Mouse (Mus musculus) liver, embryonic 12.5 days (tissue): ENCODE results near the gene March4. TPM values are rescaled to one million over a fixed set of nuclear protein-coding genes. Genes with fewer than 3 reads are reported as not detected.

Source experiments
- ATAC-seq: fragments of 200-750 bp; cut with Nextera tagmentation; 2 replicates; pipeline ENCODE4 v1.8.0; 2017; ENCODE audit warnings: moderate number of reproducible peaks, mild to moderate bottlenecking, moderate library complexity
- H3K27ac ChIP-seq: fragments of 300-500 bp; sonication (generic); 2 replicates; pipeline ENCODE4 v1.5.1; 2016; ENCODE audit warnings: mild to moderate bottlenecking
- H3K27me3 ChIP-seq: fragments of 300-500 bp; sonication (generic); replicated peaks from 2 replicates; pipeline ENCODE4 v1.6.1; 2016; ENCODE audit warnings: mild to moderate bottlenecking, moderate library complexity
- H3K36me3 ChIP-seq: fragments of 300-500 bp; sonication (generic); 2 replicates; pipeline ENCODE4 v1.6.1; 2016; ENCODE audit warnings: mild to moderate bottlenecking, moderate library complexity
- H3K4me1 ChIP-seq: fragments of 300-500 bp; sonication (generic); 2 replicates; pipeline ENCODE4 v1.6.1; 2016
- H3K4me2 ChIP-seq: fragments of 300-500 bp; sonication (generic); 2 replicates; pipeline ENCODE4 v1.6.1; 2016; ENCODE audit warnings: mild to moderate bottlenecking, moderate library complexity
- H3K4me3 ChIP-seq: fragments of 300-500 bp; sonication (generic); 2 replicates; pipeline ENCODE4 v1.5.1; 2016; ENCODE audit warnings: mild to moderate bottlenecking, moderate library complexity
- H3K9ac ChIP-seq: fragments of 300-500 bp; sonication (generic); 2 replicates; pipeline ENCODE4 v1.6.1; 2016; ENCODE audit warnings: mild to moderate bottlenecking, moderate library complexity
- H3K9me3 ChIP-seq: fragments of 300-500 bp; sonication (generic); replicated peaks from 2 replicates; pipeline ENCODE4 v1.6.1; 2016; ENCODE audit warnings: mild to moderate bottlenecking, moderate library complexity
- WGBS: fragments of 180-500 bp; shearing (Covaris S2); methylation state at CpG from one replicate; pipeline ENCODE4 v1.1.7; 2016; ENCODE audit not compliant: insufficient replicate concordance; 5-methylcytosine and 5-hydroxymethylcytosine counted together
- polyA plus RNA-seq: library from polyadenylated mRNA; unstranded; fragments of >200 nt; fragmentation: Nextera tagmentation; extraction: Ambion mirVana; gene quantifications from 2 replicates; pipeline ENCODE4 v1.2.1, GENCODE M21; 2016

The March4 gene
- polyA plus RNA-seq, 1 experiment from 2014 or later = not detected

GRCm38 (mm10) chr1:72429107-72429807 is 107.5 kb downstream of the March4 start:
- no peak overlapping the region for H3K9ac ChIP-seq
- no peaks in the 10 kb centered on the region for H3K27me3 ChIP-seq
- H3K9me3 ChIP-seq = no peaks in the 10 kb centered on the region
- H3K27ac ChIP-seq = no peak overlapping the region
- no peaks in the 10 kb centered on the region for H3K36me3 ChIP-seq
- H3K4me3 ChIP-seq = no peak overlapping the region
- WGBS = 75% methylated on average over 7 of the region's 7 CpGs
- no peaks in the 10 kb centered on the region for H3K4me1 ChIP-seq
- no peak for ATAC-seq
- no peak overlapping the region for H3K4me2 ChIP-seq

GRCm38 (mm10) chr1:72428526-72428925 is 108.2 kb downstream of the March4 start:
- no peak overlapping the region for H3K4me3 ChIP-seq
- no peak for ATAC-seq
- H3K27ac ChIP-seq = no peak overlapping the region
- WGBS = 61% methylated on average over 8 of the region's 8 CpGs
- no peaks in the 10 kb centered on the region for H3K9me3 ChIP-seq
- H3K4me2 ChIP-seq = no peak overlapping the region
- no peaks in the 10 kb centered on the region for H3K4me1 ChIP-seq
- no peak overlapping the region for H3K9ac ChIP-seq
- H3K27me3 ChIP-seq = no peaks in the 10 kb centered on the region
- no peaks in the 10 kb centered on the region for H3K36me3 ChIP-seq

- Histone ChIP-seq H3K4me3 (no peak overlapping the region), H3K36me3 (no peaks in the 10 kb centered on the region), H3K27me3 (no peaks in the 10 kb centered on the region), H3K9ac (no peak overlapping the region), H3K4me1 (no peaks in the 10 kb centered on the region), H3K9me3 (no peaks in the 10 kb centered on the region), H3K4me2 (no peak overlapping the region), H3K27ac (no peak overlapping the region)
- 60% methylated on average over 4 of the region's 4 CpGs for WGBS
- ATAC-seq = no peak
Measured at GRCm38 (mm10) chr1:72426456-72426855, 110.3 kb downstream of the March4 start.

- Histone ChIP-seq H3K4me2 (no peak overlapping the region), H3K4me1 (no peaks in the 10 kb centered on the region), H3K9me3 (no peaks in the 10 kb centered on the region), H3K36me3 (no peaks in the 10 kb centered on the region), H3K9ac (no peak overlapping the region), H3K27ac (no peak overlapping the region), H3K27me3 (no peaks in the 10 kb centered on the region), H3K4me3 (no peak overlapping the region)
- WGBS = 77% methylated on average over 4 of the region's 4 CpGs
- no peak for ATAC-seq
Measured at GRCm38 (mm10) chr1:72422121-72422520, 114.6 kb downstream of the March4 start.

GRCm38 (mm10) chr1:72420220-72420619 is 116.5 kb downstream of the March4 start:
- Histone ChIP-seq H3K27ac (no peak overlapping the region), H3K4me2 (no peak overlapping the region), H3K9ac (no peak overlapping the region), H3K27me3 (no peaks in the 10 kb centered on the region), H3K36me3 (no peaks in the 10 kb centered on the region), H3K9me3 (no peaks in the 10 kb centered on the region), H3K4me3 (no peak overlapping the region), H3K4me1 (no peaks in the 10 kb centered on the region)
- no peak for ATAC-seq
- 55% methylated on average over 2 of the region's 2 CpGs for WGBS

GRCm38 (mm10) chr1:72418744-72419655 is 117.7 kb downstream of the March4 start:
- Histone ChIP-seq H3K4me1 (no peaks in the 10 kb centered on the region), H3K9me3 (no peaks in the 10 kb centered on the region), H3K36me3 (no peaks in the 10 kb centered on the region), H3K9ac (no peak overlapping the region), H3K4me2 (no peak overlapping the region), H3K27me3 (no peaks in the 10 kb centered on the region), H3K27ac (no peak overlapping the region), H3K4me3 (no peak overlapping the region)
- 62% methylated on average over 8 of the region's 8 CpGs for WGBS
- ATAC-seq = no peak

- Histone ChIP-seq H3K27ac (no peak overlapping the region), H3K9ac (no peak overlapping the region), H3K4me3 (no peak overlapping the region), H3K9me3 (no peaks in the 10 kb centered on the region), H3K36me3 (no peaks in the 10 kb centered on the region), H3K4me1 (no peaks in the 10 kb centered on the region), H3K4me2 (no peak overlapping the region), H3K27me3 (no peaks in the 10 kb centered on the region)
- ATAC-seq = no peak
- WGBS = 63% methylated on average over 8 of the region's 8 CpGs
Measured at GRCm38 (mm10) chr1:72414561-72415253, 122.0 kb downstream of the March4 start.

GRCm38 (mm10) chr1:72414133-72414532 is 122.6 kb downstream of the March4 start:
- H3K4me1 ChIP-seq = no peaks in the 10 kb centered on the region
- H3K4me2 ChIP-seq = no peak overlapping the region
- no peak overlapping the region for H3K4me3 ChIP-seq
- no peak for ATAC-seq
- 74% methylated on average over 8 of the region's 8 CpGs for WGBS
- no peaks in the 10 kb centered on the region for H3K36me3 ChIP-seq
- no peaks in the 10 kb centered on the region for H3K9me3 ChIP-seq
- no peak overlapping the region for H3K9ac ChIP-seq
- no peak overlapping the region for H3K27ac ChIP-seq
- H3K27me3 ChIP-seq = no peaks in the 10 kb centered on the region

- no peak overlapping the region for H3K4me2 ChIP-seq
- no peaks in the 10 kb centered on the region for H3K27me3 ChIP-seq
- no peaks in the 10 kb centered on the region for H3K36me3 ChIP-seq
- H3K9ac ChIP-seq = no peak overlapping the region
- no peak overlapping the region for H3K27ac ChIP-seq
- no peaks in the 10 kb centered on the region for H3K4me1 ChIP-seq
- no peak overlapping the region for H3K4me3 ChIP-seq
- no peak for ATAC-seq
- H3K9me3 ChIP-seq = no peaks in the 10 kb centered on the region
- WGBS = 72% methylated on average over 8 of the region's 8 CpGs
Measured at GRCm38 (mm10) chr1:72413205-72413604, 123.5 kb downstream of the March4 start.

GRCm38 (mm10) chr1:72411108-72411507 is 125.6 kb downstream of the March4 start:
- H3K4me2 ChIP-seq = no peak overlapping the region
- no peaks in the 10 kb centered on the region for H3K27me3 ChIP-seq
- H3K36me3 ChIP-seq = no peaks in the 10 kb centered on the region
- H3K27ac ChIP-seq = no peak overlapping the region
- 75% methylated on average over 8 of the region's 8 CpGs for WGBS
- H3K9me3 ChIP-seq = no peaks in the 10 kb centered on the region
- H3K4me1 ChIP-seq = no peaks in the 10 kb centered on the region
- H3K4me3 ChIP-seq = no peak overlapping the region
- H3K9ac ChIP-seq = no peak overlapping the region
- no peak for ATAC-seq

GRCm38 (mm10) chr1:72409936-72410335 is 126.8 kb downstream of the March4 start:
- Histone ChIP-seq H3K9me3 (no peaks in the 10 kb centered on the region), H3K4me3 (no peak overlapping the region), H3K9ac (no peak overlapping the region), H3K4me1 (no peaks in the 10 kb centered on the region), H3K36me3 (no peaks in the 10 kb centered on the region), H3K27ac (no peak overlapping the region), H3K4me2 (no peak overlapping the region), H3K27me3 (no peaks in the 10 kb centered on the region)
- no peak for ATAC-seq
- WGBS = 63% methylated on average over 5 of the region's 5 CpGs

- no peak for ATAC-seq
- 60% methylated on average over 14 of the region's 14 CpGs for WGBS
- H3K9ac ChIP-seq = no peak overlapping the region
Measured at GRCm38 (mm10) chr1:72406505-72407079, 130.1 kb downstream of the March4 start.

More at GRCm38 (mm10) chr1:72406505-72407079, 130.1 kb downstream of the March4 start:
- Histone ChIP-seq H3K4me2 (no peak overlapping the region), H3K9me3 (no peaks in the 10 kb centered on the region), H3K36me3 (no peaks in the 10 kb centered on the region), H3K27ac (no peak overlapping the region), H3K27me3 (no peaks in the 10 kb centered on the region), H3K4me3 (no peak overlapping the region), H3K4me1 (no peaks in the 10 kb centered on the region)
